Mouse (Mus musculus) myocyte (in vitro differentiated cells): ENCODE results near the gene Mbnl1. TPM values are rescaled to one million over a fixed set of nuclear protein-coding genes. Genes with fewer than 3 reads are reported as not detected.

Experiments used
- H3K27me3 ChIP-seq: one replicate; pipeline ENCODE4 v1.6.1; 2011; ENCODE audit not compliant: control insufficient read depth, insufficient read depth, insufficient read length
- H3K36me3 ChIP-seq: one replicate; pipeline ENCODE4 v1.6.1; 2011; ENCODE audit not compliant: control insufficient read depth, insufficient read depth
- H3K4me2 ChIP-seq: one replicate; pipeline ENCODE4 v1.6.1; 2011; ENCODE audit warnings: low read depth, control low read depth
- H3K4me3 ChIP-seq: one replicate; pipeline ENCODE4 v1.5.1; 2011; ENCODE audit warnings: mild to moderate bottlenecking, control low read depth, moderate library complexity
- H3K79me2 ChIP-seq: one replicate; pipeline ENCODE4 v1.6.1; 2011; ENCODE audit not compliant: control insufficient read depth, insufficient read depth
- H3ac ChIP-seq: one replicate; pipeline ENCODE4 v1.6.1; 2011; ENCODE audit not compliant: control insufficient read depth, insufficient read length
- CEBPB ChIP-seq: IDR thresholded peaks from 2 replicates; pipeline ENCODE4 v1.6.1; 2011; ENCODE audit warnings: mild to moderate bottlenecking, moderate library complexity; ENCODE audit not compliant: poor library complexity, insufficient read depth, severe bottlenecking
- E2F4 ChIP-seq: IDR thresholded peaks from one replicate; pipeline ENCODE4 v1.6.1; 2011; ENCODE audit warnings: mild to moderate bottlenecking, control low read depth, moderate library complexity; ENCODE audit not compliant: insufficient read depth
- MAX ChIP-seq: IDR thresholded peaks from one replicate; pipeline ENCODE4 v1.6.1; 2011; ENCODE audit warnings: low read depth, mild to moderate bottlenecking, control low read depth
- MYOD1 ChIP-seq, 3 experiments: IDR thresholded peaks; one replicate each; pipeline ENCODE4 v1.6.1; 2011; ENCODE audit warnings: control low read depth in 2 of 3, low read depth in 2 of 3, mild to moderate bottlenecking in 2 of 3, moderate library complexity in 1 of 3; ENCODE audit not compliant: insufficient read length in 2 of 3, control insufficient read depth in 1 of 3
- MYOG ChIP-seq, 3 experiments: IDR thresholded peaks; one replicate each; pipeline ENCODE4 v1.6.1; 2011; ENCODE audit warnings: control low read depth in 2 of 3, low read depth in 2 of 3, mild to moderate bottlenecking in 2 of 3; ENCODE audit not compliant: insufficient read length in 2 of 3, control insufficient read depth in 1 of 3, insufficient read depth in 1 of 3
- POLR2A ChIP-seq: IDR thresholded peaks from one replicate; pipeline ENCODE4 v1.6.1; 2011; ENCODE audit warnings: low read depth, mild to moderate bottlenecking, control low read depth, moderate library complexity; ENCODE audit not compliant: insufficient read length
- POLR2AphosphoS2 ChIP-seq: IDR thresholded peaks from one replicate; pipeline ENCODE4 v1.6.1; 2011; ENCODE audit warnings: low read depth, control low read depth; ENCODE audit not compliant: insufficient read length
- REST ChIP-seq: IDR thresholded peaks from one replicate; pipeline ENCODE4 v1.6.1; 2011; ENCODE audit warnings: mild to moderate bottlenecking, control low read depth, moderate library complexity; ENCODE audit not compliant: insufficient read depth, insufficient read length
- SRF ChIP-seq: IDR thresholded peaks from one replicate; pipeline ENCODE4 v1.6.1; 2011; ENCODE audit warnings: low read depth; ENCODE audit not compliant: control insufficient read depth, insufficient read length
- TCF12 ChIP-seq: IDR thresholded peaks from one replicate; pipeline ENCODE4 v1.6.1; 2011; ENCODE audit warnings: mild to moderate bottlenecking, control low read depth; ENCODE audit not compliant: poor library complexity, insufficient read depth, severe bottlenecking
- TCF3 ChIP-seq: IDR thresholded peaks from one replicate; pipeline ENCODE4 v1.6.1; 2011; ENCODE audit warnings: low read depth, control low read depth; ENCODE audit not compliant: insufficient read length
- USF1 ChIP-seq: IDR thresholded peaks from one replicate; pipeline ENCODE4 v1.6.1; 2011; ENCODE audit warnings: low read depth, mild to moderate bottlenecking, control low read depth, moderate library complexity
- polyA plus RNA-seq: library from polyadenylated mRNA; unstranded; fragments of >200 nt; fragmentation: generic; extraction: Trizol; gene quantifications from one replicate; pipeline ENCODE4 v1.2.1, GENCODE M21; 2012; ENCODE audit warnings: missing spikeins

Mbnl1 gene
- polyA plus RNA-seq, 1 experiment = 24.7 TPM

- Histone ChIP-seq H3K4me3 (no peak overlapping the region), H3ac (no peak overlapping the region), H3K36me3 (no peaks in the 10 kb centered on the region), H3K4me2 (no peak overlapping the region), H3K79me2 (no peaks in the 10 kb centered on the region), H3K27me3 (no peaks in the 10 kb centered on the region)
- TF ChIP-seq SRF (no peak), REST (no peak), TCF12 (no peak), E2F4 (no peak), TCF3 (no peak)
Measured at GRCm38 (mm10) chr3:60480716-60481115, 8.1 kb downstream of the Mbnl1 start.

GRCm38 (mm10) chr3:60481740-60482399, 9.2 kb downstream of the Mbnl1 start:
- no peaks in the 10 kb centered on the region for H3K79me2 ChIP-seq
- no peak for TF ChIP-seq MAX
- TF ChIP-seq POLR2AphosphoS2 = no peak
- TF ChIP-seq MYOG (IDR thresholded peaks at IDR 0.05; ENCODE audit: control insufficient read depth in 1 of 3, insufficient read depth in 1 of 3, insufficient read length in 2 of 3, low read depth in 2 of 3) = no peak
- no peak for TF ChIP-seq REST
- H3K27me3 ChIP-seq = no peaks in the 10 kb centered on the region
- no peak overlapping the region for H3K4me3 ChIP-seq
- no peak overlapping the region for H3K4me2 ChIP-seq
- no peaks in the 10 kb centered on the region for H3K36me3 ChIP-seq
- H3ac ChIP-seq = no peak overlapping the region

GRCm38 (mm10) chr3:60483305-60483704, 10.7 kb downstream of the Mbnl1 start:
- H3ac ChIP-seq = no peak overlapping the region
- no peaks in the 10 kb centered on the region for H3K36me3 ChIP-seq
- TF ChIP-seq REST = no peak
- TF ChIP-seq USF1 = no peak
- TF ChIP-seq MYOG (IDR thresholded peaks at IDR 0.05; ENCODE audit: control insufficient read depth in 1 of 3, insufficient read depth in 1 of 3, insufficient read length in 2 of 3, low read depth in 2 of 3) = no peak
- TF ChIP-seq SRF = no peak
- TF ChIP-seq MAX = no peak
- TF ChIP-seq E2F4 = no peak
- TF ChIP-seq TCF12 = no peak
- TF ChIP-seq POLR2A = no peak
- no peak for TF ChIP-seq TCF3
- TF ChIP-seq POLR2AphosphoS2 = no peak
- TF ChIP-seq MYOD1 (IDR thresholded peaks at IDR 0.05; ENCODE audit: control insufficient read depth in 1 of 3, insufficient read length in 2 of 3, low read depth in 2 of 3) = no peak
- no peak for TF ChIP-seq CEBPB
- H3K79me2 ChIP-seq = no peaks in the 10 kb centered on the region
- H3K27me3 ChIP-seq = no peaks in the 10 kb centered on the region
- H3K4me2 ChIP-seq = no peak overlapping the region
- no peak overlapping the region for H3K4me3 ChIP-seq

GRCm38 (mm10) chr3:60485987-60486712, 13.5 kb downstream of the Mbnl1 start:
- no peak overlapping the region for H3K4me3 ChIP-seq
- no peak overlapping the region for H3ac ChIP-seq
- no peaks in the 10 kb centered on the region for H3K27me3 ChIP-seq
- no peaks in the 10 kb centered on the region for H3K36me3 ChIP-seq
- H3K79me2 ChIP-seq = no peaks in the 10 kb centered on the region
- TF ChIP-seq SRF = no peak
- TF ChIP-seq POLR2AphosphoS2 = no peak
- TF ChIP-seq TCF12 = no peak
- TF ChIP-seq MYOG (IDR thresholded peaks at IDR 0.05; ENCODE audit: control insufficient read depth in 1 of 3, insufficient read depth in 1 of 3, insufficient read length in 2 of 3, low read depth in 2 of 3) = no peak
- TF ChIP-seq MAX = no peak
- no peak for TF ChIP-seq MYOD1 (IDR thresholded peaks at IDR 0.05; ENCODE audit: control insufficient read depth in 1 of 3, insufficient read length in 2 of 3, low read depth in 2 of 3)
- TF ChIP-seq TCF3 = no peak
- no peak for TF ChIP-seq USF1
- TF ChIP-seq POLR2A = no peak
- no peak for TF ChIP-seq REST
- no peak for TF ChIP-seq E2F4
- no peak for TF ChIP-seq CEBPB
- H3K4me2 ChIP-seq = no peak overlapping the region

GRCm38 (mm10) chr3:60486713-60487170, 14.1 kb downstream of the Mbnl1 start:
- no peaks in the 10 kb centered on the region for H3K27me3 ChIP-seq
- no peaks in the 10 kb centered on the region for H3K79me2 ChIP-seq
- H3K4me2 ChIP-seq = no peak overlapping the region
- TF ChIP-seq MYOD1 (IDR thresholded peaks at IDR 0.05; ENCODE audit: control insufficient read depth in 1 of 3, insufficient read length in 2 of 3, low read depth in 2 of 3) (no peak), USF1 (no peak), POLR2A (no peak), MAX (no peak), TCF12 (no peak), REST (no peak), SRF (no peak), E2F4 (no peak)
- no peak overlapping the region for H3K4me3 ChIP-seq
- H3ac ChIP-seq = no peak overlapping the region
- no peaks in the 10 kb centered on the region for H3K36me3 ChIP-seq
